Mouse (Mus musculus) layer of hippocampus, adult 9-10 months (tissue): Measurements from ENCODE around the gene Nrxn1.

Source experiments
- DNase-seq: peaks from one replicate; pipeline ENCODE4 v3.0.0; 2022; ENCODE audit warnings: low spot score

The Nrxn1 gene

GRCm38 (mm10) chr17:90443067-90443466 lies 649.8 kb downstream of the Nrxn1 start:
- DNase-seq: no peak

DNA sequence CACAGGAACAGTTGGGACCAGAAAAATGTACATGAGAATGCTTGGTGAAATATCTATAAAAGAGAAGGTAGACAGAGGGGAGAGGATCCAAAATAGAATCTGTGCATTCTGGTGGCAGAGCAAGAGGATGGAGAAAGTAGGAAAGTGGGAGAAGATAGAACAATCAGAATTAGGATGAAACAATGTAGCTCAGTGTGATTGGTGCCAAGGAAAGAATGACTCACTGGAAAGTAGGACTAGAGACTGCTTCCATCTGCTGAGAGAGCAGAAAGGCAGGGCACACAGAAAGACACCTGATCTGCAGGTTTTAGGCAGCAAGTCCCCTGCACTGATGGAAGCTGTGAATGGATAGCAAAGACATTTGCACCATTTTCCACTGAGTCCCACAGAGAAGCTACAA lies 657.0 kb downstream of the Nrxn1 start:
- DNase-seq: no peak

DNA sequence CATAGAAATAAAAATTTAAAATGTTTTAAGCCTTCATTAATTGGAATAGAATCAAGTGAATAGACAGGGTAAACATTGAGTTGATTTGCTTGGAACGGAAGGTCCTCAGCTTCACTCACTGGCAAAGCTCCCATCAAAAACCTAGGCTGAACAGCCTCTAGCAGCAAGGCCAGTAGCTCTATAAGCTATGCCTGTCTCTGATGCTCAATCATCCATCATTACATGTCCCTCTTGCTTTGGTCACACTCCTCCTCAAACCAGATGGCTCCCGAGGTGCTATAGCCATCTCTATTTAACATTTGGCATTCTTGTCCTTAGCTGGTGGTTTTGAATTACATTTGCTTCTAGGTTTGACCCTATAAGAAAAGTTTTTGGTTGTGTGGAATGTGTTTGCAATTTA lies 657.5 kb downstream of the Nrxn1 start:
- DNase-seq: no peak

GRCm38 (mm10) chr17:90430211-90430610 lies 662.7 kb downstream of the Nrxn1 start:
- no peak for DNase-seq

GRCm38 (mm10) chr17:90425974-90426373 lies 666.9 kb downstream of the Nrxn1 start:
- no peak for DNase-seq

DNA sequence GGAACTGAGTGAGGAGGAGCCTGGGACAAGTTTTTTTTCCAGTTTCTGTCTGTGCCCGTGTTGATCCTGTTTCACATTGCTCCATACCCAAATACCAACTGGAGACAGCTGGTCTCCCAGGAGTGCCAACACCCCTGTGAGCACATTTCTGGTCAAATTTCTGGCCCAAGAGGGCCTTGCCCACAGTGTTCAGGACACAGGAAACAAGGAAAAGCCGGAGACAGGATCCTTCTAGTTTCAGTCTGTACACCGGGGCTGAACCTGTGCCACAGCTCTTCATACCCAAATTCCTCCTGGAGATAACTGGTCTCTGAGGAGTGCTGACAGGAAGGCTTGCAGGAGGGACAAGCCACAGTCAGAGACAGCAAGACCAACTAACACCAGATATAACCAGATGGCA lies 670.3 kb downstream of the Nrxn1 start:
- no peak for DNase-seq

DNA sequence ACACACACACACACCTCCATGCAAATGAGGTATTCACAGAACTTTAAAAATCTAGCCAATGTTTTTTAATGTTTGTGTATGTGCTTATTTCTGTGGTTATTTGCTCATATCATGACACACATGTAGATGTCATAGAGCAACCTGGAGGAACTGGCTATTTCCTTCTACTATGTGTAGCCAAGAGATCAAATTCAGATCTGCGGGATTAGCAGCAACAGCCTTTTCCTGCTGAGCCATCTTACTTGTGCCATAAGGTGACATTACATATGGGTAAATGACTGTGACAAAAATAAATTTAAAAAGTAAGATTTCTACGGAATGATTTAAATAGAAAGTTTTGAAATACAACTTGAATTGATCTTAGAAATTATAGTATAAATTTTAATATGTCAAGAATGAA lies 672.1 kb downstream of the Nrxn1 start:
- DNase-seq: no peak

GRCm38 (mm10) chr17:90419615-90420014 lies 673.3 kb downstream of the Nrxn1 start:
- no peak for DNase-seq

- no peak for DNase-seq
Measured at GRCm38 (mm10) chr17:90396357-90396756, 696.5 kb downstream of the Nrxn1 start.

- no peak for DNase-seq
Measured at GRCm38 (mm10) chr17:90394606-90395005, 698.3 kb downstream of the Nrxn1 start.

DNA sequence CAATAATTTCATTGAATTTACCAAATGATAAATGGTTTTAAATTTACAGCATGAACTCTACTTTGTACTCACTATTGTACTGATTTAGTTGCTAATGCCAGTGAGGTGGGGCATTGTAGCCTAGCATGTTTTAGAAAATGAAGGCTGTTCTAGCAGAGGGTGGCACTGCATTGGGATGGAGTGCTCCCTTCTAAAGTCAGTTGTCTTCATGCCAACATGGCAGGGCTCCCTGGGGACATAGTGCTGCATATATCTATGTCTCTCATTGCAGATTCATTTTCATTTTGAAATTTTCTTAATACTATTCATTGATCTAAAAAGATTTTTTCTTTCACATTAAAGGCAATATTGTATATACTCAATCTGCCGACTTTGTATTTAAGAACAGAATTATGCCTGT lies 700.1 kb downstream of the Nrxn1 start:
- DNase-seq: no peak

DNA sequence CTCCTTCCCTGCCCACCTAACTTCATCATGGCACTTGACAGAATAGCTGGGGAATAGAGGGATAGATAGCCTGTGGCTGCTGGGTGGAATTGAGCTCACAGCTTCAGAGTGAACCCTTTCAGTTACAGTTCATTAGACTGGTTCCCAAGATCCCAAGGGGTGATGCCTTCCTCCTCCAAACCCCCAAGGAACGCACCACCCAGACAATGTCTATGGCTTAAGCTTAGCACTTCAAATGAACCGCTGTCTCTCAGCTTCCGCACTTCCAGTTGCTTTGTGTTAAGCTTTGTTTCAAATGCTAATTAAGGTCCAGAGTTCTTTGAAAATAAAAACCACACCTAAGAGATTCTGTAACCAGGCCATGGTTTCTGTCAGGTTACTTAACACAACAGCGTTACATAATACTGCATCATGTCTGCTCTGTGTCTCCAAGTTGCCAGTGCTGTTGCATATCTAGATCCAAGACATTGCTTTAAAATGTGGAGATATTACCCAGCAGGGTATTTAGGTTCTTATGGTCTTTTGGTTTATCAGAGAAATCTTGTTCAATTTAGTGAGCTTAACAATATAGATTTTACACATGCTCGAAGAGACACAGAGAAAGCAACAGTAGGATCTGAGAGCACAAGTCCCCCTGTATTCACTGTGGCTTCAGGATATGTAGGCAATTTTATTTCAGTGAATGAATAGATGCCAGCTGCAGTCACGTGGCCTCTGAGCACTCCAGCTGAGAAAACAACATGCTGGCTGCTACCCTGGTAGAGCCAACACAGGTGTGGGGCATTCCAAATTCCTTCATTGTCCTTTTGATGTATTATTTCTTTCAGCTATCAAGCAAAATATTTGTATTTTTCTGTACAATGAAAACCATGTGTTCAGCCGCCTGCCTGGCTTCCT lies 702.3 kb downstream of the Nrxn1 start:
- DNase-seq: no peak

- DNase-seq: no peak
Measured at GRCm38 (mm10) chr17:90384856-90385255, 708.0 kb downstream of the Nrxn1 start.

DNA sequence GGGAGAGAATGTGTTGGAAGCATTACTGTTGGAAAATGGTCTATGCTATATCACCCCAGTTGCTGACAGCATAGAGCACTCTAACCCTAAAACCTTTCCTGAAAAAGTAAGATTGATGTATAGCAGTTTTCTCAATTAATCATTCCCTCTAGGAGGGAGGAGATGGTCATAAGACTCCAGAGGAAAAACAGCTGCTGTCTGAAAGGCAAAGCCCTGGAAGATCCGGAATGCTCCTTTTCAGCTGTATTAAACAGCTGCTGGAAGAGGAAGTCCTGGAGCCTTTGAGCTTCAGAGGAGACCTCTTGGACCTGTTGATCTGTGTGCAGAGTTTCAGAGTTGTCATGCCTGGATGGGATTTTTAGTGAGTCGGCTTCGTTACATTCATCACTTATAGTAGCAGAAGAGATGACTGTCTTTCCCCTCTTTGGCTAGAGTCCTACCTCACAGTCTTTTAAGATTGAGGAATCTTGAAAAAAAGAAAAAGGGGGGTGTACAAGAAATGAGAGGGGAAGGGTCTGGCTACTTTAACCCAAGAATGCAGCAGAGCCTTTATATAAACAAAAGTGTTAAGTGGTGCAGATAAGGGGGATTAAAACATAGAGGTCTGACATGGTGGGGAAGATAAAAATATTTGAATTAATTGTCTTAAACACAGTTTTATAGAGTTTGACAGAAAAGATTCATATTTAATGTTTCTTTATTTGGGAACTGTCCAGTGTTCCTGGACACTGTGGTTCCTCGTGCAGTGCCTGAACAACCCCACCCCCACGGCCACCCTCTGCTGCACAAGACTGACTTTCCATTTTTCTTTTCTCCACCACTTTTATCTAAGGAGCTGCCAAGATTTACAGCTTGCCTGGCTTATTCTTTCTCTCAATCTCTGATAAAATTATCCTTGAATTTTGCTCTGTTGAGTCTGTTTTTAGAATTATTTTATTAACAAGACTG lies 710.1 kb downstream of the Nrxn1 start:
- no peak for DNase-seq

DNA sequence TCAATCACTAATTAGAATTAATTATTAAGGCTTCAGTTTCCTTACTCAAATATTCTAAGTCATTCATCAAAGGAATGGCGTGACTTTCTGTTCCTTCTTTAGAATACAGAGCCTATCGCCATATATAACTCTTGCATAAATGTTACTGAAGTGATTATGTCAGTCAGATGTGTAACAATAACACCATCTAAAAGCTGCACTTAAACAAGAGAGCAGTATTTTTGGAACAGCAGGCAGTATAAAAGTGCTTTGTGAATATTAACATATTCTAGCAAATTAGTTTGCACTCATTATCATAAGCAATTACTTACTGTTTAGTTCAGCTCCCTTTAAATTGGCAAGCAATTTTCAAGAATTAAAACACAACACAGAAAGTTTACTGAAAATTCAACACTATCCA lies 716.3 kb downstream of the Nrxn1 start:
- no peak for DNase-seq

DNA sequence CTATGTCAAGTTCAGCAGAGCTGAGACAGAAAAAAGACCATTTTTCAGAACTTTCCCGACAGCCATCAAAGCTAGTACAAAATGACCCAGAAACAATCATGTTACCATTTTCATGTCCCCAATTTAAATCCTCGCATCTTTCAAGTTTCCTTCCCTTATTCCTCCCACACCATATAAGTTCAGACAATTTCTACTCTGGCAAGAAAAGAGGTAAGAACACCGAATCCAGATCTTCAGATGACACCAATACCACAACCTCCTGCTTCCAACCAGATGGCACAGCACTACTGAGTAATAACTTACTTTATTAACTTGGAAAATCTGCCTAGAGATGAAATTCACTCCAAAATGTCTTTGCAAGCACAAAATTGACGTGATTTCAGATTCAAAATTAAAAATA lies 730.7 kb downstream of the Nrxn1 start:
- DNase-seq: no peak

- DNase-seq: no peak
Measured at GRCm38 (mm10) chr17:90349385-90350095, 743.3 kb downstream of the Nrxn1 start.

- no peak for DNase-seq
Measured at GRCm38 (mm10) chr17:90346735-90347475, 746.0 kb downstream of the Nrxn1 start.

DNA sequence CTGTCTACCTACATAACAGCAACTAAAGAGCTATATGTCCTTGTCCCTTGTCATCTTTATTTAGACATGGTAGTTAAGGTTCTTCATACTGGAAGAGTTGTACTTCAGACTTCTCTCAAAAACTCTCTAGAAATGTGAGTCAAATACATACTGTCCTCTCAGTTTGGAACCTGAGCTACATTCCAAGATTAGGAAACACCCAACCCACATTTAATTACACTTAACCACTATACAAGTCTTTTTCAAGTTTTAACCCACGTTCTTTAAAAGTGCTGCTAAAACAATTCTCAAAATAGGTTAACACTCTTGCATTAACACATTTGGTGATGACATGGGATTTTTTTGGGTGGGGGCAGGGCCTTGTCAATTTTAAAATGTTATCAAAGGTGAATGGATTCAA lies 759.4 kb downstream of the Nrxn1 start:
- DNase-seq: no peak

DNA sequence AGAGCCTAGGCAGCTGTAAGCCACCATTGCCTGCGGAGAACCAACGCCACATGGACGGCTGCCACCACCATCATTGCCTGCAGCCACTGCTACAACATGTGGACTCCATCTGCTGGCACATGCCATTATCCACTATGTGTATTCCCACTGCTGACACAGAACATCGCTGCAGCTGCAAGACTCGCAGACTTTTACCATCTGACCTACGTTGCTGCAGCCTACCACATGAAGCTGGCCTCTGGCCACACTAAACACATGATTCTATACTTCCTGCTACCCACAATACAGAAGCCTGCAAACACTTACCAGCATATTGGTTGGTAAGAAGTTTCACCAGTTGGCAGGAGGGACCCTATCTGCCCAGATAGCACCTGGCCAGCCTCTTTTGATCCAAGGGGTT lies 769.2 kb downstream of the Nrxn1 start:
- DNase-seq: no peak

GRCm38 (mm10) chr17:90272225-90272624 lies 820.6 kb downstream of the Nrxn1 start:
- no peak for DNase-seq

- no peak for DNase-seq
Measured at GRCm38 (mm10) chr17:90271165-90271564, 821.7 kb downstream of the Nrxn1 start.
